Mouse (Mus musculus) kidney, adult 11 months (tissue): ENCODE measurements at regions not wholly inside any gene's neighbourhood (a gene's known extent, or its start where the extent isn't known, plus 50 kb on each side); places are given as distances from the start of the nearest gene placed in this dataset.

Experiments used
- DNase-seq: peaks from one replicate; pipeline ENCODE4 v3.0.0; 2022

DNA sequence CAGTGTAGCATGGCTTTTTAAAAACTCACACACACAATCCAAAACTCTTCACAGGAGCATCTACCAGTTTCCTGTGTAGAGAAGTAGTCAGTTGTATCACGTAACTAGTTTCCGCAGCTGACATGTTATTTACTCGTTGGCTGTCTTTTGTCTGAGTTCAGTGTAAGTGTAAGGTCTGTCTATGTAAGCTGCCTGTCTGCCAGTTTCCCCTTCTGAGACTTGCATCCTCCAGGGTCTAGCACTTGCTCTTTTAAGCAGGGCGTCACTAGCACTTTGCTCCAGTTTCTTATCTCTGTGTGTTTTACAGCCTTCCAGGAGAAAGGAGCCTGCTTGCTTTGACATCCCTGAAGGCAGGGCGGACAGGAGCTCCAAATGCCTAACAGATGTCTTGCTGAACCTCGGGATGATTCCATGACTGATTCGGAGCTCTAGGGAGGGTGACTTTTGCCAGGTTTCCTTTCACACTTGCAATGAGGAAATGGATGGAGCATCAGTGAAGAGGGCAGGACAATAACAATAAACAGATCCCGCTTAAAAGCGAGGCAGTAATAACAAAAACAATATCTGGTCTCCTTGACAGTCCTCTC, 131.2 kb upstream of the Osr1 start:
- DNase-seq = no peak

DNA sequence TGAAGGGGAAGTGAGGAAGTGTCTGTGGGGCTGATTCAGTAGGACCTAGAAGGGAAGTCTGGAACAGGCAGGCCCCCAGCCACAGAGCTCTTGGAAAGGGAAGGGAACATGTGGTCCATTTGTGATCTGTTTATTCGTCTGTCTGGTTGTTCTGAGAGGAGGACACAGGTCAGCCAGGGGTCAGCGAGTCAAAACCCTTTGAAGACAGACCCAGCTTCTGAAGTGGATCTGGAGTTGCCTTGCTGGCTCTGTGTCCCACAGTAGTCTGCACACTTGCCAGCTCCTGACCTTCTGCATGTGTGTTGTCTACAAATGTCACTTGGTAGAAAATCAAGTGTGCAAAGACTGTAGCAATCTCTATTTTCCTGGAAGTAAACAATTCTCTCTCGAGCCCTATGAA, 119.3 kb upstream of the Osr1 start:
- DNase-seq = peak; percentile 17

DNA sequence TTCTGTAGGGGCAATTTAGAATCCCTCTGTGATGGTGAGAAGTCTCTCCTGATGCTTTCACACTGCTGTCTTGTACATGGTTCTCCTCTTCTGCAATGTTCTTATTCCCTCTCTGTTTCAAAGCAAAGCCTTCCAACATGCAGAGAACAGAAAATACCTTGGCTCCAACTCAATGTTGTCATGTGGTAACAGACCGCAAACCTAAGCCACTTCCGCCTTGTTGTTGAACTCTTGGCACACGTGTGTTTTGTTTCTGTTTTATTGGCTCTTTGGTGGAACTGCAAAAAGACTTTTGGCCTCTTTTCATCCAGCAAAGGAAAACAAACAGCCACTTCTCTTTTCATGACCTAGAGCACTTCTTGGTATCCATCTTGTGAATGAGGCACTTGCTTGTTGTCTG, 109.7 kb upstream of the Osr1 start:
- DNase-seq = no peak

DNA sequence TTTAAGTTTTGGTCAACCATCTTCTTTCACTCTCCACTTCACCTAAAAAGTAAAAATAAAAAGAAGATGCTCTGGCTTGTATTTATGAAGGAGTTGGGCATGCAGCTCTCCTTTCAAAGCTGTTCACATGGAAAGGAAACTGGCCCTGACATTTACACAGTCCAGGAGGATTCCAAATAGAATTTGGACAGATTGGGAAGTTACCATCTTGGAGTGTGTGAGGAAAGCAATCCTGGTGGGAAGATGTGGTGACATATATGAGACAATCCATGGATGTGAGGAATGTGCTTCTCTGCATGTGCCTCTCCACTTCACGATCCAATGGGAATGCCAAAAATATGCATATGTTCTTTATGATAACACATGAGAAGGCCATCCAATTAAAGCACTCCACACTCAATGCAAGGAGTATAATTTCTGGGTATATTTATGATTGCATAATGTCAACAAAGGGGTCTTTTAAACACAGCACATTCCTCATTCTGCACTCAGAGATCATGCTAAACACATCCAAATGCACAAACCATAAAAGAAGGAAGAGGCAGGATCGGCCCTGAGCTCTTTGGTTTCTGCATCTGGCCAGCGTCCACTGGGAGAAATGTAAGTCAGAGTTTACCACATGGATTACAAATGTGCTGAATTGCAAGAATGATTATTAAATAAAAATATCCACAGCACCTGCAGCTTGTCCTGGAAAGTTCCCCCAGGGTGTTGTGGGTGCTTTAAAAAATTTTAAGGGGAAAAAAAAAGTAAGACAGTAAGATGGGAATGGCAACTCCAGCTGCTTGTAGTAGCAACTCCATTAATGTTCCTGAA, 100.1 kb upstream of the Osr1 start:
- no peak for DNase-seq

DNA sequence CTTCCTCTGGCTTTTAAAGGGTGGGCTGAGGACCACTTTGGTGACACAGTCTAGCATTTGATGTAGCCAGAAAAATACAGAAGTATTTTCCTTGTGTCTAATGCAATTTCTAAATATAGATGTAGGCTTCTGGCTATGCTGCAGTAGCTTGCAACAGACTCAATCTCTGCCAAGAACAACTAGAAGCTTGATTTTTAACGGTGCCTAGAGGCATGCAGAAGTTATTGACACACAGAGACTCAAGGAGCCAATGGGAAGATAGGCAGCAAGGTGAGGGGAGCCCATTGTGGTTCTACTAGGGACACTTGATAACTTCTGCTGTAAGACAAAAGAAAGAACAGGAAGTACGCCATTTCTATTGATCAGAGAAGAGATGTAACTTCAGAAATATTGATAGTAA, 94.1 kb upstream of the Osr1 start:
- peak; percentile 7 for DNase-seq

DNA sequence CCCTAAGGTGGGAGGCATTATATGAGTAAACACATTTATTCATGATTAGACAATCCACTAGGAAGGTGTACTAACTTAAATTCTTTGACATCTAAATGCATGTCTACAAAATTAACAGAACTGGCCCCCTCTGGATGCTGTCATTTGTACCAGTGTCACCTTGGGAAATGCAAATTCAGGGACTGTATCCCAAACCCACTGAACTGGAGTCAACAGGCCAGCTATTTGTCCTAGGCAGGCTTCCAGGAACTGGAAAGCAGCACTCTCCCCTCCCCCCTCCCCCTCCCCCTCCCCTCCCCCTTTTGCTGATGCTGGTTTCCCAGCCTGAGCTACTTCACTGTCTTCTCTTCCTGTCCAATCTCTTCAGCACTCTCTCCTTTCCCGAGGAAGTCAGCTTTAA, 91.7 kb upstream of the Osr1 start:
- peak; percentile 36 for DNase-seq

DNA sequence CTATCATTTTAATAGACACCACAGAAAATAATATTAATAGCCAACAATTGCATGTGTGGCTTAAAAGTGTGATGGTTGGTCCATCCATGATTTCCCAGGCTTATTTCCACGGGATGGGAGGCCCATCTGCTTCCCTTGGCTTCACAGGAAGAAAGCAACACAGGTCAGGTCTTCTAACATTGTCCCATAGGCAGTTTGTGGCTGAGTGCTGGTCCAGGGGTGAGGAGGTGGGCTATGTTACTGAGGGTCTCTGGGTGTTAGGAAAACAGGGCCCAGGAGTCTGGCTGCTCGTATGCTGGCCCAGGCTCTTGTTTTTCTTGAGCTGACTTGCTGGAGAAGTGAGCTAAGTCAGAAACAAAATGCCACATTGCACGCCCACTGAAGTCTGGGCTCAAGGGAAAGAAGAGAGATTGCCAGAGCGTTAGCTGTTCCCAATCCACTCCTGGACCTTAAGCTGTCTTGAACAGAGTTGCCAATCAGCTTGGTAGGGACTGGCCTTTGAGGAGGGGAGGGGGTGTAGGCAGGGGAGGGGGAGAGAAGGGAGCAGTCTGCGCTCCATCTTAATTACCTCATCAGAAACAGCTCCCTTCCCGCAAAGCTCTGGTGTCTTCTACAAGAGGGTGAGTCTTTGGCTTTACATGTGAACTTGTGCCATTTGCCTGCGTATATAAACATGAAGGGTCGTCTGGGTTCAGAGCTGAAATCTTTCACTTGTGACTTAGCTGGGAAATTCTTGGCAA, 82.1 kb upstream of the Osr1 start:
- DNase-seq = no peak

DNA sequence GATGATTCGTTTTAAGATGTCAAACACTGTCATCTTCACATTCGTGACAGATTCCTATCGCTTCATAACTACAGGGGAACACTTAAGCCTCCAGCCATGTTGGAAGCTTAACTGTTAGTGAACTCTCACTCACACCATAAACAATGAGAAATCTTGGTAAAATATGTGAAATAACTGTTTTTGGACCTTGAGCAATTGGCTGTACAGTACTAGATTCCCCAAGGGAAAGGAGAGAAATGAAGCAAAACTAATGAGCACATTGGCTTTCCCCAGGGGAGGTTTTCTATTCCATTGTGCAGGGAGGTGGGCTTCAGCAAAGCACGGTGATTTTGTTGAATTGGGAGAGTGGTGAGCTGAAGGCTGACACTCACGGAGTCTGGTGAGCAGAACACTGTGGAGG, 56.0 kb upstream of the Osr1 start:
- no peak for DNase-seq

DNA sequence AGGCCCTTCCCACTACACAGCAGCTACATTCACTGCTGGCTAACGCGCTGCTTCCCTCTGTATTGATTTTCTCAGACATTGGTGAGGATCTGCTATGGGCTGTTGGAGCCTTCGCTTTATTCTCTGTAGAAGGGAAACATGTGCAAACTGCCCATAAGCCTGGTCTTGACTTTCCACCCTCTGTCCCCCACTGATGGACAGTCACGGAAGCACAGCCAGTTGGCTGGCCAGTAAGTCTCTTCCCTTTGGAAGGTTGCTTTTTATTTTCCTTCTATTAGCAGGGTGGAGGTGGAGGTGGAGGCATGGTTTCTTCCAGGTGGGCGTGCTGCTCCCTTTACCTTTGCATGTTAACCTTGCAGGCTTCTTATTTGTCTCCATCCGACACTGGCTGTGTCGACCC, 51.1 kb upstream of the Osr1 start:
- DNase-seq = no peak

DNA sequence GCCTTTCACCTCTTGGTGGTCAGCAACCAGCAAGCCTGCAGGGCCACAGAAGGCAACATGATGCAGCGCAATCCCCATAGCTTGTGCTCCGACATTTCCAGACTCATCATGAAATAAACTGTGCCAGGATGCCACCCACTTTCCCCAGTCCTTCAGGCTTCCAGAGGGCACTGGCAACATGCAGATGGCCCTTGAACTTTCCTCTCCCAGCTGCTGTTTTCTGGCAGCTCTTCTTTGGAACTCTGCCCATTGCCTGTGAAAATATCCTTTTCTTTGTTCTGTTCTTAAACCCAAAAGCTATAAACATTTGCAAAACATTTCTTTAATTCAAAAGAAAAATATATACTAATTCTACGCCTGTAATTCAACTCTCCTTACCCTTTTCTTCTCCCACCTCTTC, 50.6 kb upstream of the Osr1 start:
- peak; percentile 11 for DNase-seq
